ENCODE assay signal across 11 mouse cellular contexts in genomic region chr5:115524471-115524870, GRCm38 (mm10). TPM values are rescaled to one million over a fixed set of nuclear protein-coding genes. Genes with fewer than 3 reads are reported as not detected.
DNase-seq lines count a peak whose midpoint lies in the region; ATAC-seq and TF ChIP-seq lines count a peak whose summit lies in the region.
"Had no signal": no experiment of that assay in that cellular context is flagged by ENCODE, and none has a peak within 500 bp of the region (broad histone marks: within the 10 kb centered on the region; RNA-seq: fewer than 3 reads in every experiment).

No protein-coding gene starts in this region.

- no peaks in the 10 kb centered on the region for H3K36me3 ChIP-seq in hindbrain, embryonic 10.5 days
- H3K36me3 ChIP-seq in hindbrain, embryonic 11.5 days (ENCODE audit: control insufficient read depth, insufficient read depth, low read length) = no peaks in the 10 kb centered on the region
- no peaks in the 10 kb centered on the region for H3K36me3 ChIP-seq in midbrain, embryonic 13.5 days
- H3K36me3 ChIP-seq in midbrain, embryonic 11.5 days (ENCODE audit: control insufficient read depth, insufficient read depth, low read length) = no peaks in the 10 kb centered on the region
- H3K36me3 ChIP-seq in heart, postnatal 0 days (replicated peaks; ENCODE audit: control insufficient read depth, insufficient read depth, low read length) = no peaks in the 10 kb centered on the region
- H3K36me3 ChIP-seq in stomach, embryonic 14.5 days (ENCODE audit: control insufficient read depth, insufficient read depth, low read length) = no peaks in the 10 kb centered on the region

- H3K4me3 ChIP-seq in hindbrain, embryonic 10.5 days = peak overlapping the region; percentile 32
- no peak overlapping the region for H3K4me3 ChIP-seq in hindbrain, embryonic 11.5 days (ENCODE audit: low read depth, low read length)
- no peak overlapping the region for H3K4me3 ChIP-seq in midbrain, embryonic 13.5 days (replicated peaks)
- H3K4me3 ChIP-seq in midbrain, embryonic 11.5 days (ENCODE audit: low read depth, low read length) = no peak overlapping the region
- no peak overlapping the region for H3K4me3 ChIP-seq in heart, postnatal 0 days (ENCODE audit: low read depth, low read length)
- no peak overlapping the region for H3K4me3 ChIP-seq in stomach, embryonic 14.5 days (ENCODE audit: low read depth, low read length)
- H3K4me3 ChIP-seq: erythroblast, embryonic 14.5 days had no signal

- no peak overlapping the region; the same call in 1 of the 2 replicates for H3K4me2 ChIP-seq in hindbrain, embryonic 11.5 days (replicated peaks; ENCODE audit: low read depth, low read length)
- no peak overlapping the region for H3K4me2 ChIP-seq in midbrain, embryonic 13.5 days (replicated peaks)
- no peak overlapping the region for H3K4me2 ChIP-seq in midbrain, embryonic 11.5 days
- H3K4me2 ChIP-seq in heart, postnatal 0 days (ENCODE audit: low read depth, low read length) = peak overlapping the region; percentile 38
- peak overlapping the region; percentile 36; the same call in 1 of the 2 replicates for H3K4me2 ChIP-seq in stomach, embryonic 14.5 days (replicated peaks; ENCODE audit: low read depth, low read length)

- no peak for TF ChIP-seq CTCF in heart, postnatal 0 days (IDR thresholded peaks at IDR 0.05; ENCODE audit: low read depth)

- no peak for DNase-seq in hindbrain, embryonic 10.5 days (ENCODE audit: low spot score)
- no peak for DNase-seq in hindbrain, embryonic 11.5 days (ENCODE audit: low spot score)
- DNase-seq in midbrain, embryonic 11.5 days (ENCODE audit: low spot score, missing footprints) = no peak
- DNase-seq in heart, postnatal 0 days (ENCODE audit: low spot score) = no peak
- no peak for DNase-seq in thymus, adult 18-20 months
- no peak for DNase-seq in frontal cortex, postnatal 10 days (ENCODE audit: low spot score in 2 of 2)
- DNase-seq: layer of hippocampus, adult 9-11 months had no signal

- no peak for TF ChIP-seq EP300 in heart, postnatal 0 days (IDR thresholded peaks at IDR 0.05; ENCODE audit: low read depth)

- H3K4me1 ChIP-seq in hindbrain, embryonic 10.5 days (replicated peaks) = peaks cover 77% of the 10 kb centered on the region
- peaks cover 7% of the 10 kb centered on the region; the same call in 1 of the 2 replicates for H3K4me1 ChIP-seq in hindbrain, embryonic 11.5 days (replicated peaks; ENCODE audit: control insufficient read depth, insufficient read depth, low read length)
- peaks cover 12% of the 10 kb centered on the region for H3K4me1 ChIP-seq in midbrain, embryonic 13.5 days (replicated peaks)
- peaks cover 12% of the 10 kb centered on the region; the same call in 1 of the 2 replicates for H3K4me1 ChIP-seq in midbrain, embryonic 11.5 days (ENCODE audit: control insufficient read depth, insufficient read depth, low read length)
- peaks cover 57% of the 10 kb centered on the region for H3K4me1 ChIP-seq in heart, postnatal 0 days (ENCODE audit: control insufficient read depth, insufficient read depth)
- peaks cover 47% of the 10 kb centered on the region for H3K4me1 ChIP-seq in stomach, embryonic 14.5 days (ENCODE audit: control insufficient read depth, insufficient read depth, low read length)

- whole genome bisulfite sequencing in hindbrain, embryonic 10.5 days = 50% methylated on average over 12 of the region's 12 CpGs
- WGBS in hindbrain, embryonic 11.5 days = 53% methylated on average over 12 of the region's 12 CpGs
- WGBS in midbrain, embryonic 13.5 days = 54% methylated on average over 12 of the region's 12 CpGs
- 55% methylated on average over 12 of the region's 12 CpGs for WGBS in midbrain, embryonic 11.5 days
- 54% methylated on average over 12 of the region's 12 CpGs for WGBS in heart, postnatal 0 days
- WGBS in stomach, embryonic 14.5 days = 39% methylated on average over 12 of the region's 12 CpGs

- no peak for ATAC-seq in hindbrain, embryonic 11.5 days (ENCODE audit: low FRiP score)
- no peak for ATAC-seq in midbrain, embryonic 13.5 days
- ATAC-seq in midbrain, embryonic 11.5 days (ENCODE audit: low FRiP score) = no peak
- no peak for ATAC-seq in heart, postnatal 0 days (ENCODE audit: insufficient read depth, low read depth)
- ATAC-seq in stomach, embryonic 14.5 days (ENCODE audit: insufficient number of reproducible peaks, insufficient read depth, low FRiP score, low read depth) = no peak

- no peak overlapping the region for H3K9ac ChIP-seq in hindbrain, embryonic 11.5 days (ENCODE audit: low read depth, low read length)
- peak overlapping the region; percentile 51; the same call in 1 of the 2 replicates for H3K9ac ChIP-seq in midbrain, embryonic 13.5 days (replicated peaks)
- no peak overlapping the region for H3K9ac ChIP-seq in midbrain, embryonic 11.5 days (ENCODE audit: low read length)
- H3K9ac ChIP-seq in heart, postnatal 0 days (replicated peaks; ENCODE audit: low read depth, low read length) = no peak overlapping the region
- H3K9ac ChIP-seq in stomach, embryonic 14.5 days (replicated peaks; ENCODE audit: low read depth, low read length) = no peak overlapping the region

- peak overlapping the region; percentile 81 for H3K27ac ChIP-seq in hindbrain, embryonic 10.5 days
- H3K27ac ChIP-seq in hindbrain, embryonic 11.5 days (ENCODE audit: low read depth, low read length) = no peak overlapping the region
- no peak overlapping the region for H3K27ac ChIP-seq in midbrain, embryonic 13.5 days
- H3K27ac ChIP-seq in midbrain, embryonic 11.5 days (ENCODE audit: low read depth, low read length) = no peak overlapping the region
- peak overlapping the region; percentile 82 for H3K27ac ChIP-seq in heart, postnatal 0 days (ENCODE audit: low read depth)
- H3K27ac ChIP-seq in stomach, embryonic 14.5 days (ENCODE audit: low read length) = 0 out of 2 replicates have a peak overlapping the region, but pooled peaks have one; percentile 28

- no peaks in the 10 kb centered on the region for H3K27me3 ChIP-seq in hindbrain, embryonic 10.5 days (ENCODE audit: insufficient read depth, poor library complexity, severe bottlenecking)
- no peaks in the 10 kb centered on the region for H3K27me3 ChIP-seq in hindbrain, embryonic 11.5 days (ENCODE audit: control insufficient read depth, insufficient read depth, low read length)
- H3K27me3 ChIP-seq in midbrain, embryonic 13.5 days = no peaks in the 10 kb centered on the region
- H3K27me3 ChIP-seq in midbrain, embryonic 11.5 days (ENCODE audit: control insufficient read depth, insufficient read depth, low read length) = no peaks in the 10 kb centered on the region
- no peaks in the 10 kb centered on the region for H3K27me3 ChIP-seq in heart, postnatal 0 days (ENCODE audit: control insufficient read depth, insufficient read depth, low read length)
- H3K27me3 ChIP-seq in stomach, embryonic 14.5 days (ENCODE audit: control insufficient read depth, insufficient read depth, low read length) = no peaks in the 10 kb centered on the region

- H3K9me3 ChIP-seq in hindbrain, embryonic 10.5 days = no peaks in the 10 kb centered on the region
- H3K9me3 ChIP-seq in hindbrain, embryonic 11.5 days (ENCODE audit: control insufficient read depth, low read length) = no peaks in the 10 kb centered on the region
- H3K9me3 ChIP-seq in midbrain, embryonic 13.5 days = no peaks in the 10 kb centered on the region
- no peaks in the 10 kb centered on the region for H3K9me3 ChIP-seq in midbrain, embryonic 11.5 days (ENCODE audit: control insufficient read depth, low read length)
- no peaks in the 10 kb centered on the region for H3K9me3 ChIP-seq in heart, postnatal 0 days (replicated peaks; ENCODE audit: control insufficient read depth, low read length)
- no peaks in the 10 kb centered on the region for H3K9me3 ChIP-seq in stomach, embryonic 14.5 days (ENCODE audit: control insufficient read depth, low read depth, low read length)

RNA-seq across cellular contexts. Expression of gene Pxn, which starts 18.0 kb away (rescaled TPM):
- polyA plus RNA-seq in hindbrain, embryonic 10.5 days (2016; fragmentation: Nextera tagmentation; extraction: Ambion mirVana) = 32.6 and 42.6 TPM in 2 replicates
- 9.0 and 10.1 TPM in 2 replicates for polyA plus RNA-seq in hindbrain, embryonic 11.5 days (2014; fragmentation: Nextera tagmentation; extraction: Ambion mirVana)
- polyA plus RNA-seq in midbrain, embryonic 13.5 days (2015; fragmentation: Nextera tagmentation; extraction: Ambion mirVana) = 16.2 and 18.3 TPM in 2 replicates
- 7.3 and 7.7 TPM in 2 replicates for polyA plus RNA-seq in midbrain, embryonic 11.5 days (2014; fragmentation: Nextera tagmentation; extraction: Ambion mirVana)
- 66.6 and 68.8 TPM in 2 replicates for total RNA-seq in heart, postnatal 0 days (2014; rRNA removed; ENCODE audit: low replicate concordance)
- polyA plus RNA-seq in heart, postnatal 0 days (2015; fragmentation: Nextera tagmentation; extraction: Ambion mirVana) = 19.3 and 19.9 TPM in 2 replicates
- 15.9 and 17.7 TPM in 2 replicates for polyA plus RNA-seq in stomach, embryonic 14.5 days (2014; fragmentation: Nextera tagmentation; extraction: Ambion mirVana)

RNA-seq across cellular contexts. Expression of gene Rplp0, which starts 34.8 kb away (rescaled TPM):
- 1,124 and 1,374 TPM in 2 replicates for polyA plus RNA-seq in hindbrain, embryonic 10.5 days (2016; fragmentation: Nextera tagmentation; extraction: Ambion mirVana)
- polyA plus RNA-seq in hindbrain, embryonic 11.5 days (2014; fragmentation: Nextera tagmentation; extraction: Ambion mirVana) = 1,244 and 1,247 TPM in 2 replicates
- 905 and 914 TPM in 2 replicates for polyA plus RNA-seq in midbrain, embryonic 13.5 days (2015; fragmentation: Nextera tagmentation; extraction: Ambion mirVana)
- 1,161 and 1,182 TPM in 2 replicates for polyA plus RNA-seq in midbrain, embryonic 11.5 days (2014; fragmentation: Nextera tagmentation; extraction: Ambion mirVana)
- 2,397 and 2,522 TPM in 2 replicates for total RNA-seq in heart, postnatal 0 days (2014; rRNA removed; ENCODE audit: low replicate concordance)
- 877 and 933 TPM in 2 replicates for polyA plus RNA-seq in heart, postnatal 0 days (2015; fragmentation: Nextera tagmentation; extraction: Ambion mirVana)
- 1,866 and 1,880 TPM in 2 replicates for polyA plus RNA-seq in stomach, embryonic 14.5 days (2014; fragmentation: Nextera tagmentation; extraction: Ambion mirVana)

RNA-seq across cellular contexts. Expression of gene Sirt4, which starts 39.9 kb away (rescaled TPM):
- polyA plus RNA-seq in hindbrain, embryonic 10.5 days (2016; fragmentation: Nextera tagmentation; extraction: Ambion mirVana) = 17.2 and 17.3 TPM in 2 replicates
- polyA plus RNA-seq in hindbrain, embryonic 11.5 days (2014; fragmentation: Nextera tagmentation; extraction: Ambion mirVana) = 21.3 and 23.1 TPM in 2 replicates
- 26.1 and 28.7 TPM in 2 replicates for polyA plus RNA-seq in midbrain, embryonic 13.5 days (2015; fragmentation: Nextera tagmentation; extraction: Ambion mirVana)
- polyA plus RNA-seq in midbrain, embryonic 11.5 days (2014; fragmentation: Nextera tagmentation; extraction: Ambion mirVana) = 16.2 and 18.9 TPM in 2 replicates
- total RNA-seq in heart, postnatal 0 days (2014; rRNA removed; ENCODE audit: low replicate concordance) = 13.8 and 29.0 TPM in 2 replicates
- 14.5 and 15.4 TPM in 2 replicates for polyA plus RNA-seq in heart, postnatal 0 days (2015; fragmentation: Nextera tagmentation; extraction: Ambion mirVana)
- polyA plus RNA-seq in stomach, embryonic 14.5 days (2014; fragmentation: Nextera tagmentation; extraction: Ambion mirVana) = 20.9 and 23.5 TPM in 2 replicates

RNA-seq across cellular contexts. Expression of gene Gcn1l1, which starts 40.6 kb away (rescaled TPM):
- 56.9 and 57.5 TPM in 2 replicates for polyA plus RNA-seq in hindbrain, embryonic 10.5 days (2016; fragmentation: Nextera tagmentation; extraction: Ambion mirVana)
- polyA plus RNA-seq in hindbrain, embryonic 11.5 days (2014; fragmentation: Nextera tagmentation; extraction: Ambion mirVana) = 31.8 and 39.4 TPM in 2 replicates
- 48.6 and 49.1 TPM in 2 replicates for polyA plus RNA-seq in midbrain, embryonic 13.5 days (2015; fragmentation: Nextera tagmentation; extraction: Ambion mirVana)
- polyA plus RNA-seq in midbrain, embryonic 11.5 days (2014; fragmentation: Nextera tagmentation; extraction: Ambion mirVana) = 27.6 and 32.2 TPM in 2 replicates
- total RNA-seq in heart, postnatal 0 days (2014; rRNA removed; ENCODE audit: low replicate concordance) = 38.3 and 42.8 TPM in 2 replicates
- polyA plus RNA-seq in heart, postnatal 0 days (2015; fragmentation: Nextera tagmentation; extraction: Ambion mirVana) = 12.9 and 13.6 TPM in 2 replicates
- 42.3 TPM in 2 replicates for polyA plus RNA-seq in stomach, embryonic 14.5 days (2014; fragmentation: Nextera tagmentation; extraction: Ambion mirVana)

RNA-seq across cellular contexts. Expression of gene Pla2g1b, which starts 58.4 kb away (rescaled TPM):
- polyA plus RNA-seq in hindbrain, embryonic 10.5 days (2016; fragmentation: Nextera tagmentation; extraction: Ambion mirVana) = 0.51 TPM in 1 of 2 replicates, not detected in the other
- 0.56 and 1.1 TPM in 2 replicates for polyA plus RNA-seq in hindbrain, embryonic 11.5 days (2014; fragmentation: Nextera tagmentation; extraction: Ambion mirVana)
- polyA plus RNA-seq in midbrain, embryonic 13.5 days (2015; fragmentation: Nextera tagmentation; extraction: Ambion mirVana) = not detected in 2 replicates
- polyA plus RNA-seq in midbrain, embryonic 11.5 days (2014; fragmentation: Nextera tagmentation; extraction: Ambion mirVana) = not detected in 2 replicates
- total RNA-seq in heart, postnatal 0 days (2014; rRNA removed; ENCODE audit: low replicate concordance) = not detected in 2 replicates
- not detected in 2 replicates for polyA plus RNA-seq in heart, postnatal 0 days (2015; fragmentation: Nextera tagmentation; extraction: Ambion mirVana)
- polyA plus RNA-seq in stomach, embryonic 14.5 days (2014; fragmentation: Nextera tagmentation; extraction: Ambion mirVana) = 16.7 and 20.2 TPM in 2 replicates
- total RNA-seq: megakaryocyte-erythroid progenitor cell, adult 5-6 weeks had no signal
- polyA plus RNA-seq: erythroblast, embryonic 14.5 days had no signal

Comparison
In these comparisons a context has a peak if more than half of its experiments do, and no peak if none do; other contexts are left out.
1. H3K27ac ChIP-seq: peak in hindbrain, embryonic 10.5 days (single experiment), heart, postnatal 0 days (single experiment) and stomach, embryonic 14.5 days (single experiment); none in hindbrain, embryonic 11.5 days (single experiment), midbrain, embryonic 13.5 days (single experiment) and midbrain, embryonic 11.5 days (single experiment).
2. H3K4me2 ChIP-seq: peak in heart, postnatal 0 days (single experiment) and stomach, embryonic 14.5 days (single experiment); none in hindbrain, embryonic 11.5 days (single experiment), midbrain, embryonic 13.5 days (single experiment) and midbrain, embryonic 11.5 days (single experiment).